Mouse (Mus musculus) MEL (cell line): Measurements from ENCODE around the gene Myo10.

ENCODE experiments used
- CHD2 ChIP-seq: IDR thresholded peaks from 2 replicates; pipeline ENCODE4 v1.6.1; 2011; ENCODE audit warnings: low read length, improper control_type of control experiment
- GABPA ChIP-seq: IDR thresholded peaks from 2 replicates; pipeline ENCODE4 v1.6.1; 2012; ENCODE audit warnings: low read depth, mild to moderate bottlenecking, inconsistent platforms, low read length, improper control_type of control experiment, moderate library complexity
- MAX ChIP-seq: IDR thresholded peaks from 2 replicates; pipeline ENCODE4 v1.6.1; 2011; ENCODE audit warnings: low read length, improper control_type of control experiment
- POLR2A ChIP-seq, 2 experiments: IDR thresholded peaks; 2 replicates each; pipeline ENCODE4 v1.6.1; 2011 to 2012; ENCODE audit warnings: low read length in 2 of 2, mild to moderate bottlenecking in 2 of 2, control low read depth in 1 of 2, improper control_type of control experiment in 1 of 2, low read depth in 1 of 2, moderate library complexity in 1 of 2; ENCODE audit not compliant: control insufficient read depth in 1 of 2, insufficient read depth in 1 of 2, poor library complexity in 1 of 2
- RAD21 ChIP-seq: IDR thresholded peaks from 2 replicates; pipeline ENCODE4 v1.6.1; 2011; ENCODE audit warnings: mild to moderate bottlenecking, low read depth, low read length, improper control_type of control experiment
- TBP ChIP-seq: IDR thresholded peaks from 2 replicates; pipeline ENCODE4 v1.8.0; 2011; ENCODE audit warnings: low read depth, low read length, improper control_type of control experiment
- ZNF384 ChIP-seq: IDR thresholded peaks from 2 replicates; pipeline ENCODE4 v1.6.1; 2012; ENCODE audit warnings: low read depth, mild to moderate bottlenecking, inconsistent platforms, low read length, improper control_type of control experiment

GRCm38 (mm10) chr15:25761049-25761448 is 138.7 kb downstream of the Myo10 start:
- no peak for TF ChIP-seq POLR2A (IDR thresholded peaks at IDR 0.05; ENCODE audit: control insufficient read depth in 1 of 2, insufficient read depth in 1 of 2, low read depth in 1 of 2, low read length in 2 of 2, poor library complexity in 1 of 2)
- TF ChIP-seq ZNF384: no peak
- TF ChIP-seq GABPA: no peak
- no peak for TF ChIP-seq MAX
- no peak for TF ChIP-seq TBP
- TF ChIP-seq RAD21: no peak
- TF ChIP-seq CHD2: no peak
